18 mouse cellular contexts compared by ENCODE assay signal in the genomic region with DNA sequence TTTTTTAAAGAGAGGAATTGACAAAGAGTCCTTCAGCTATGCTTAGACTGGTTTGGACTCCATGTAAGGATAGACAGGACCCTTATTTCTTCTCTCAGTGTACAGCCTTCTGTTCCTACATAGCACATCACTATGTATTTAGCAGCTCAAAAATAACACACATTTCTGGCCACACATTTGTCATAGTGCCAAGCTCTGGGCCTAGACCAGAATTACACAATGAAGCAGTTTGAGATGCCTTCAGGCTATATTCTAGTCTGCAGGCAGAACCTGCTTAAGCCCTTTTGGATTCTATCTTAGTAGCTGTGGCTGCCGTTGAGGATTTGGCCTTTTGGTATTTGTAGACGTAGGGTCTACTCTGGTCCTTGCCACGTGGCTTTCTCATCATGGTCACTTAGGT. TPM values are rescaled to one million over a fixed set of nuclear protein-coding genes. Genes with fewer than 3 reads are reported as not detected.
DNase-seq lines count a peak whose midpoint lies in the region; TF ChIP-seq lines count a peak whose summit lies in the region.
"Had no signal": no experiment of that assay in that cellular context is flagged by ENCODE, and none has a peak within 500 bp of the region (broad histone marks: within the 10 kb centered on the region; RNA-seq: fewer than 3 reads in every experiment).

No protein-coding gene starts in this region.

- H3K4me1 ChIP-seq in cortical plate, adult 2 months (ENCODE audit: control insufficient read depth, insufficient read depth, low read length), result peaks cover 16% of the 10 kb centered on the region
- H3K4me1 ChIP-seq: embryonic facial prominence, embryonic 12.5 days; heart, embryonic 15.5 days; neural tube, embryonic 12.5 days had no signal

- TF ChIP-seq CTCF in left cerebral cortex, adult 2 months (IDR thresholded peaks at IDR 0.05), result no peak
- no peak for TF ChIP-seq CTCF in cortical plate, adult 2 months (IDR thresholded peaks at IDR 0.05; ENCODE audit: extremely low read depth, insufficient read depth, low read length)

- DNase-seq in left cerebral cortex, adult 2 months (ENCODE audit: extremely low spot score in 1 of 2, low spot score in 2 of 2), result peak in 1 of 2 experiments; percentile 33
- no peak for DNase-seq in left cerebral cortex, postnatal 4 days
- peak; percentile 56 to 58 for DNase-seq in cerebellum, adult 18-20 months
- peak; percentile 31 for DNase-seq in right cerebral cortex, postnatal 14 days
- DNase-seq in layer of hippocampus, postnatal 25 days (ENCODE audit: extremely low spot score in 1 of 2, low spot score in 1 of 2), result no peak
- DNase-seq in c-Kit-positive CD71-positive TER-119-positive erythroid progenitor cells, embryonic 14.5 days (ENCODE audit: low spot score), result no peak
- DNase-seq: adrenal gland, adult 8-10 months; gastrocnemius, postnatal 14 days; kidney, postnatal 10 days; lung, postnatal 36 days; thymus, postnatal 4 days had no signal

- TF ChIP-seq POLR2A in cortical plate, adult 2 months (IDR thresholded peaks at IDR 0.05; ENCODE audit: extremely low read depth, insufficient read depth, low read length), result no peak

- intact Hi-C loops in left cerebral cortex, adult 2 months (cut with DNase I), result no loop called here
- intact Hi-C loops in left cerebral cortex, postnatal 4 days (cut with DNase I), result no loop called here

- H3K4me3 ChIP-seq in left cerebral cortex, adult 2 months, result no peak overlapping the region
- H3K4me3 ChIP-seq in cortical plate, adult 2 months (ENCODE audit: insufficient read depth, low read length), result no peak overlapping the region
- H3K4me3 ChIP-seq: embryonic facial prominence, embryonic 12.5 days; heart, embryonic 15.5 days; midbrain, embryonic 15.5 days; neural tube, embryonic 12.5 days had no signal

- peak overlapping the region; percentile 16 for H3K27ac ChIP-seq in left cerebral cortex, adult 2 months
- 0 out of 2 replicates have a peak overlapping the region, but pooled peaks have one; percentile 1 for H3K27ac ChIP-seq in cortical plate, adult 2 months (ENCODE audit: insufficient read depth, low read length)
- H3K27ac ChIP-seq: embryonic facial prominence, embryonic 12.5 days; heart, embryonic 15.5 days; liver, embryonic 14.5 days; midbrain, embryonic 15.5 days; neural tube, embryonic 12.5 days; stomach, postnatal 0 days had no signal

RNA-seq across cellular contexts. Expression of a gene that starts 35.8 kb away (rescaled TPM):
- 100 to 1,000 TPM; 127 to 134 TPM for total RNA-seq in left cerebral cortex, adult 2 months (2021)
- 100 to 1,000 TPM; 177 to 198 TPM for total RNA-seq in left cerebral cortex, postnatal 4 days (2021)
- 82.0 and 87.6 TPM in 2 replicates for polyA plus RNA-seq in cortical plate, adult 2 months (2012; rRNA removed)
- 100 to 1,000 TPM; 113 to 119 TPM for total RNA-seq in layer of hippocampus, postnatal 25 days (2021)

Comparison
In these comparisons a context has a peak if more than half of its experiments do, and no peak if none do; other contexts are left out.
1. DNase-seq: peak in cerebellum, adult 18-20 months (2 of 2) and right cerebral cortex, postnatal 14 days (single experiment); none in left cerebral cortex, postnatal 4 days (single experiment), layer of hippocampus, postnatal 25 days (0 of 2) and c-Kit-positive CD71-positive TER-119-positive erythroid progenitor cells, embryonic 14.5 days (single experiment).